Mouse (Mus musculus): ENCODE measurements around the gene Wnt2b. TPM values are rescaled to one million over a fixed set of nuclear protein-coding genes. Genes with fewer than 3 reads are reported as not detected.

Wnt2b gene
- polyA plus RNA-seq, 1 experiment from 2014 or later, result 0.59 TPM

- no peak overlapping the region for H3K27ac ChIP-seq
- H3K4me1 ChIP-seq (replicated peaks; ENCODE audit: insufficient read depth, low read length), result peaks cover 9% of the 10 kb centered on the region
- no peak overlapping the region for H3K4me3 ChIP-seq (replicated peaks; ENCODE audit: low read depth, low read length)
- no peak; the same call in 1 of the 2 replicates for ATAC-seq (replicated peaks; ENCODE audit: low FRiP score, low read depth)
- WGBS, result 36% methylated on average over 8 of the region's 8 CpGs
- peak; percentile 27 for DNase-seq (ENCODE audit: low spot score)
- H3K27me3 ChIP-seq (ENCODE audit: insufficient read depth, low read length), result no peaks in the 10 kb centered on the region
- no peak for TF ChIP-seq CTCF (IDR thresholded peaks at IDR 0.05; ENCODE audit: low read depth)
- H3K4me2 ChIP-seq (ENCODE audit: low read length), result no peak overlapping the region
- no peak overlapping the region for H3K9ac ChIP-seq (ENCODE audit: low read depth, low read length)
- H3K9me3 ChIP-seq (replicated peaks; ENCODE audit: low read length), result no peaks in the 10 kb centered on the region
- H3K36me3 ChIP-seq (ENCODE audit: insufficient read depth, low read length), result peaks cover 4% of the 10 kb centered on the region; the same call in 1 of the 2 replicates
Measured at GRCm38 (mm10) chr3:104943333-104943732, 18.4 kb downstream of the Wnt2b start.

GRCm38 (mm10) chr3:104942682-104943081 lies 19.0 kb downstream of the Wnt2b start:
- Histone ChIP-seq H3K4me1 (replicated peaks; ENCODE audit: insufficient read depth, low read length) (peaks cover 9% of the 10 kb centered on the region), H3K4me2 (ENCODE audit: low read length) (no peak overlapping the region), H3K9ac (ENCODE audit: low read depth, low read length) (no peak overlapping the region), H3K4me3 (replicated peaks; ENCODE audit: low read depth, low read length) (no peak overlapping the region), H3K27ac (no peak overlapping the region), H3K27me3 (ENCODE audit: insufficient read depth, low read length) (no peaks in the 10 kb centered on the region), H3K36me3 (ENCODE audit: insufficient read depth, low read length) (peaks cover 4% of the 10 kb centered on the region; the same call in 1 of the 2 replicates), H3K9me3 (replicated peaks; ENCODE audit: low read length) (no peaks in the 10 kb centered on the region)
- DNase-seq (ENCODE audit: low spot score) (no peak), ATAC-seq (replicated peaks; ENCODE audit: low FRiP score, low read depth) (no peak)
- 57% methylated on average over 5 of the region's 5 CpGs for WGBS
- TF ChIP-seq CTCF (IDR thresholded peaks at IDR 0.05; ENCODE audit: low read depth), result no peak

- DNase-seq (ENCODE audit: low spot score), result peak; percentile 24
- TF ChIP-seq CTCF (IDR thresholded peaks at IDR 0.05; ENCODE audit: low read depth), result no peak
- H3K4me3 ChIP-seq (replicated peaks; ENCODE audit: low read depth, low read length), result no peak overlapping the region
- H3K27ac ChIP-seq, result no peak overlapping the region
- H3K9ac ChIP-seq (ENCODE audit: low read depth, low read length), result no peak overlapping the region
- H3K36me3 ChIP-seq (ENCODE audit: insufficient read depth, low read length), result 0 out of 2 replicates have a peak, but pooled peaks cover 1% of the 10 kb centered on the region
- no peaks in the 10 kb centered on the region for H3K9me3 ChIP-seq (replicated peaks; ENCODE audit: low read length)
- H3K27me3 ChIP-seq (ENCODE audit: insufficient read depth, low read length), result no peaks in the 10 kb centered on the region
- ATAC-seq (replicated peaks; ENCODE audit: low FRiP score, low read depth), result no peak
- H3K4me1 ChIP-seq (replicated peaks; ENCODE audit: insufficient read depth, low read length), result peaks cover 9% of the 10 kb centered on the region
- WGBS, result 58% methylated on average over 6 of the region's 6 CpGs
- no peak overlapping the region for H3K4me2 ChIP-seq (ENCODE audit: low read length)
Measured at GRCm38 (mm10) chr3:104940691-104941090, 21.0 kb downstream of the Wnt2b start.

GRCm38 (mm10) chr3:104938327-104938726 lies 23.4 kb downstream of the Wnt2b start:
- ATAC-seq (replicated peaks; ENCODE audit: low FRiP score, low read depth), result no peak
- WGBS, result 64% methylated on average over 4 of the region's 4 CpGs

GRCm38 (mm10) chr3:104937728-104938305 lies 23.9 kb downstream of the Wnt2b start:
- ATAC-seq (replicated peaks; ENCODE audit: low FRiP score, low read depth), result no peak
- no peaks in the 10 kb centered on the region for H3K27me3 ChIP-seq (ENCODE audit: insufficient read depth, low read length)
- H3K36me3 ChIP-seq (ENCODE audit: insufficient read depth, low read length), result 0 out of 2 replicates have a peak, but pooled peaks cover 10% of the 10 kb centered on the region
- no peak overlapping the region for H3K9ac ChIP-seq (ENCODE audit: low read depth, low read length)
- H3K4me2 ChIP-seq (ENCODE audit: low read length), result no peak overlapping the region
- no peak overlapping the region for H3K27ac ChIP-seq
- no peak for DNase-seq (ENCODE audit: low spot score)
- no peaks in the 10 kb centered on the region for H3K9me3 ChIP-seq (replicated peaks; ENCODE audit: low read length)
- H3K4me1 ChIP-seq (replicated peaks; ENCODE audit: insufficient read depth, low read length), result peaks cover 4% of the 10 kb centered on the region; the same call in 1 of the 2 replicates
- H3K4me3 ChIP-seq (replicated peaks; ENCODE audit: low read depth, low read length), result no peak overlapping the region
- no peak for TF ChIP-seq CTCF (IDR thresholded peaks at IDR 0.05; ENCODE audit: low read depth)
- 84% methylated on average over 2 of the region's 2 CpGs for WGBS

More at GRCm38 (mm10) chr3:104938327-104938726, 23.4 kb downstream of the Wnt2b start:
- Histone ChIP-seq H3K9me3 (replicated peaks; ENCODE audit: low read length) (no peaks in the 10 kb centered on the region), H3K9ac (ENCODE audit: low read depth, low read length) (no peak overlapping the region), H3K36me3 (ENCODE audit: insufficient read depth, low read length) (0 out of 2 replicates have a peak, but pooled peaks cover 10% of the 10 kb centered on the region), H3K4me1 (replicated peaks; ENCODE audit: insufficient read depth, low read length) (peaks cover 9% of the 10 kb centered on the region), H3K4me3 (replicated peaks; ENCODE audit: low read depth, low read length) (no peak overlapping the region), H3K27ac (no peak overlapping the region), H3K4me2 (ENCODE audit: low read length) (no peak overlapping the region), H3K27me3 (ENCODE audit: insufficient read depth, low read length) (no peaks in the 10 kb centered on the region)
- no peak for DNase-seq (ENCODE audit: low spot score)
- TF ChIP-seq CTCF (IDR thresholded peaks at IDR 0.05; ENCODE audit: low read depth), result no peak

- Histone ChIP-seq H3K4me1 (replicated peaks; ENCODE audit: insufficient read depth, low read length) (no peaks in the 10 kb centered on the region), H3K27ac (no peak overlapping the region), H3K27me3 (ENCODE audit: insufficient read depth, low read length) (no peaks in the 10 kb centered on the region), H3K9me3 (replicated peaks; ENCODE audit: low read length) (no peaks in the 10 kb centered on the region), H3K36me3 (ENCODE audit: insufficient read depth, low read length) (peaks cover 10% of the 10 kb centered on the region; the same call in 1 of the 2 replicates), H3K4me3 (replicated peaks; ENCODE audit: low read depth, low read length) (no peak overlapping the region), H3K4me2 (ENCODE audit: low read length) (no peak overlapping the region), H3K9ac (ENCODE audit: low read depth, low read length) (no peak overlapping the region)
- ATAC-seq (replicated peaks; ENCODE audit: low FRiP score, low read depth) (no peak), DNase-seq (ENCODE audit: low spot score) (no peak)
- 96% methylated on average over 6 of the region's 6 CpGs for WGBS
- TF ChIP-seq CTCF (IDR thresholded peaks at IDR 0.05; ENCODE audit: low read depth), result no peak
Measured at GRCm38 (mm10) chr3:104929385-104929784, 32.3 kb downstream of the Wnt2b start.
